ENCODE assay signal across 20 mouse cellular contexts in genomic region chr14:93040591-93040990, GRCm38 (mm10).
A peak's percentile ranks its signal among the peaks of the same experiment; 100 is the strongest.
DNase-seq lines count a peak whose midpoint lies in the region; ATAC-seq lines count a peak whose summit lies in the region.
"Had no signal": no experiment of that assay in that cellular context is flagged by ENCODE, and none has a peak within 500 bp of the region (broad histone marks: within the 10 kb centered on the region; RNA-seq: fewer than 3 reads in every experiment).

No protein-coding gene starts in this region.

- WGBS in midbrain, embryonic 11.5 days = 84% methylated on average over 6 of the region's 6 CpGs
- WGBS in midbrain, embryonic 15.5 days = 68% methylated on average over 6 of the region's 6 CpGs

- DNase-seq in adrenal gland, postnatal 10 days = peak; percentile 2
- no peak for DNase-seq in adrenal gland, adult 2 months
- DNase-seq in frontal cortex, postnatal 10 days (ENCODE audit: low spot score in 2 of 2) = no peak
- DNase-seq in midbrain, embryonic 11.5 days (ENCODE audit: low spot score, missing footprints) = peak; percentile 75
- no peak for DNase-seq in yolk sac, embryonic 10.5 days (ENCODE audit: low spot score)
- DNase-seq: kidney, postnatal 36 days; layer of hippocampus, postnatal 36 days; lung, adult 18-20 months; lung, postnatal 10 days; thymus, postnatal 25 days had no signal

- no peak overlapping the region for H3K9ac ChIP-seq in midbrain, embryonic 11.5 days (ENCODE audit: low read length)
- H3K9ac ChIP-seq in midbrain, embryonic 15.5 days = no peak overlapping the region
- H3K9ac ChIP-seq: embryonic facial prominence, embryonic 12.5 days; forebrain, embryonic 12.5 days; hindbrain, embryonic 15.5 days; limb, embryonic 12.5 days; liver, embryonic 12.5 days had no signal

- ATAC-seq in frontal cortex, adult (ENCODE audit: low TSS enrichment) = peak; percentile 67
- no peak for ATAC-seq in midbrain, embryonic 11.5 days (ENCODE audit: low FRiP score)
- no peak for ATAC-seq in midbrain, embryonic 15.5 days (replicated peaks)
- ATAC-seq: liver, embryonic 12.5 days had no signal

- no peak overlapping the region for H3K27ac ChIP-seq in midbrain, embryonic 11.5 days (ENCODE audit: low read depth, low read length)
- H3K27ac ChIP-seq in midbrain, embryonic 15.5 days = no peak overlapping the region
- H3K27ac ChIP-seq: embryonic facial prominence, embryonic 12.5 days; forebrain, embryonic 12.5 days; hindbrain, embryonic 15.5 days; limb, embryonic 12.5 days; liver, embryonic 12.5 days; midbrain, embryonic 10.5 days had no signal

- H3K4me3 ChIP-seq in midbrain, embryonic 11.5 days (ENCODE audit: low read depth, low read length) = no peak overlapping the region
- no peak overlapping the region for H3K4me3 ChIP-seq in midbrain, embryonic 15.5 days
- H3K4me3 ChIP-seq: embryonic facial prominence, embryonic 12.5 days; erythroblast, embryonic 14.5 days; forebrain, embryonic 12.5 days; hindbrain, embryonic 15.5 days; limb, embryonic 12.5 days; liver, embryonic 12.5 days; midbrain, embryonic 10.5 days had no signal

- H3K4me1 ChIP-seq in midbrain, embryonic 11.5 days (ENCODE audit: control insufficient read depth, insufficient read depth, low read length) = no peaks in the 10 kb centered on the region
- no peaks in the 10 kb centered on the region for H3K4me1 ChIP-seq in midbrain, embryonic 15.5 days
- H3K4me1 ChIP-seq: embryonic facial prominence, embryonic 12.5 days; limb, embryonic 12.5 days; liver, embryonic 12.5 days; midbrain, embryonic 10.5 days had no signal

- no peaks in the 10 kb centered on the region for H3K36me3 ChIP-seq in midbrain, embryonic 11.5 days (ENCODE audit: control insufficient read depth, insufficient read depth, low read length)
- H3K36me3 ChIP-seq in midbrain, embryonic 15.5 days (replicated peaks) = no peaks in the 10 kb centered on the region
- H3K36me3 ChIP-seq: embryonic facial prominence, embryonic 12.5 days; forebrain, embryonic 12.5 days; hindbrain, embryonic 15.5 days; limb, embryonic 12.5 days; liver, embryonic 12.5 days; midbrain, embryonic 10.5 days had no signal

- no peaks in the 10 kb centered on the region for H3K9me3 ChIP-seq in midbrain, embryonic 11.5 days (ENCODE audit: control insufficient read depth, low read length)
- no peaks in the 10 kb centered on the region for H3K9me3 ChIP-seq in midbrain, embryonic 15.5 days
- H3K9me3 ChIP-seq: embryonic facial prominence, embryonic 12.5 days; forebrain, embryonic 12.5 days; hindbrain, embryonic 15.5 days; limb, embryonic 12.5 days; liver, embryonic 12.5 days; midbrain, embryonic 10.5 days had no signal

- no peak overlapping the region for H3K4me2 ChIP-seq in midbrain, embryonic 11.5 days
- H3K4me2 ChIP-seq in midbrain, embryonic 15.5 days = no peak overlapping the region
- H3K4me2 ChIP-seq: embryonic facial prominence, embryonic 12.5 days; forebrain, embryonic 12.5 days; heart, embryonic 11.5 days; hindbrain, embryonic 15.5 days; limb, embryonic 12.5 days; liver, embryonic 12.5 days had no signal

- no peaks in the 10 kb centered on the region for H3K27me3 ChIP-seq in midbrain, embryonic 11.5 days (ENCODE audit: control insufficient read depth, insufficient read depth, low read length)
- H3K27me3 ChIP-seq in midbrain, embryonic 15.5 days (replicated peaks) = no peaks in the 10 kb centered on the region
- H3K27me3 ChIP-seq: embryonic facial prominence, embryonic 12.5 days; forebrain, embryonic 12.5 days; hindbrain, embryonic 15.5 days; limb, embryonic 12.5 days; liver, embryonic 12.5 days had no signal

Comparison
In these comparisons a context has a peak if more than half of its experiments do, and no peak if none do; other contexts are left out.
1. DNase-seq: peak in adrenal gland, postnatal 10 days (single experiment) and midbrain, embryonic 11.5 days (single experiment); none in adrenal gland, adult 2 months (single experiment), frontal cortex, postnatal 10 days (0 of 2) and yolk sac, embryonic 10.5 days (single experiment).